Mouse (Mus musculus): ENCODE results near the gene Pla2r1.

Gene Pla2r1

DNA sequence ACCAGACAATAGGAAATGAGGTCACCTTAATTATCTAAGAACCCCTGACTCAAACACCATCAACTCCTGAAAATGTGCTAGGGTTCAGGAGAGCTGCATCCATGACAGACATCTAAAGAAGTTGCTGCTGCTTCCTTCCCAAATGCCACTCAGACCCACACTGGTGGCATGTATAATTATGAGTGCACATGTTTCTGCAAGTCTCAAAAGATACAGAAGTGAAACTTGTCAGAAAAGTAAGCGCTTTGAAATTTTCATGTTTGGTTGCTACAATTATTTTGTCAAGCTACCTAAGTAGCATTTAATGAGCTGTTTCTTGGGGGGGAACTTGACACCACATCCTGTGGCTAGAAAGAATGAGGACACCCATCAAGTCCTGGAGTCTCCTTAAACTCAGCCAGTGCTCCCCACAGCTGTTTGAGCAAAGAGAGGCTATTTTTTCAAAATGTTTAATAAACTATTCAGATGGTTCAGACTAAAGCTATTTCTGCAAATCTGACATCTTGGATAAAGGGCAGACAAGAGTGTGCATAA is 52.5 kb downstream of the Pla2r1 start:
- DNase-seq (ENCODE audit: low spot score): no peak

DNA sequence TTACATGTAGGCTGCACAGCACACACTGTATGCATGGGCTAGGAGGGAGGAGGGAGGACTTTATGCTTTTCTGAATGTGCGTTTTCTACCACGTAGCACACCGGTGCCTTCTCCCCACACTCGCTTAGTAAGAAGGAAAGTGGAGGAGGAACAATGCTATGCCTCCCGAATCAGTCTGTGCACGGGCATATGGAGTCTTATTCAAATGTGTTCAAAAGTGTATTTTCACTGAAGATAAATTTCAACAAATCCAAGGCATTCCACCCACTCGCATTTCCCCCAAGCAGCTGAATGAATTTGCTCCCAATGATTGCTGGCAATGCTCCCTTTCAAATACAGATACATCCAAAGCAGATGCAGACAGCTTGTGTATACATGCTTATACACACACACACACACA is 73.2 kb downstream of the Pla2r1 start:
- DNase-seq (ENCODE audit: low spot score): peak; percentile 49

DNA sequence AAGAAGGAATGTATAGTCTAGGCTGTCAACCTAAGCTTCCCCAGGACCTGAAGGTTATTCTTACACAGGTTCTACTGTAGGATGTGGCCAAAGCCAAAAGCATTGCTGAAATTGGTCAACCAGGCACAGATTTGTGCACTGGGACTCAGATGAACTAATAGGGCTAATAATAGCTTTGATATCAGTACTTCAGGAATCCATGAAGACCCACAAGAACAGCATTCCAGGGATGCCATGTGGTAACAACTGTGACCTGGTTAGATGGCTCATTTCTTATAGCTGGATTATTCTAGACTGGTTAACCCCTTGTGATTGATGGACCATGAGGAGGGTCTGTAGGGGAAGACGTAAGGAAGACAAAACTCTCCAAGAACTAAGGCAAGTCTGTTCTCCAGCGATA is 74.3 kb downstream of the Pla2r1 start:
- DNase-seq (ENCODE audit: low spot score): no peak

DNA sequence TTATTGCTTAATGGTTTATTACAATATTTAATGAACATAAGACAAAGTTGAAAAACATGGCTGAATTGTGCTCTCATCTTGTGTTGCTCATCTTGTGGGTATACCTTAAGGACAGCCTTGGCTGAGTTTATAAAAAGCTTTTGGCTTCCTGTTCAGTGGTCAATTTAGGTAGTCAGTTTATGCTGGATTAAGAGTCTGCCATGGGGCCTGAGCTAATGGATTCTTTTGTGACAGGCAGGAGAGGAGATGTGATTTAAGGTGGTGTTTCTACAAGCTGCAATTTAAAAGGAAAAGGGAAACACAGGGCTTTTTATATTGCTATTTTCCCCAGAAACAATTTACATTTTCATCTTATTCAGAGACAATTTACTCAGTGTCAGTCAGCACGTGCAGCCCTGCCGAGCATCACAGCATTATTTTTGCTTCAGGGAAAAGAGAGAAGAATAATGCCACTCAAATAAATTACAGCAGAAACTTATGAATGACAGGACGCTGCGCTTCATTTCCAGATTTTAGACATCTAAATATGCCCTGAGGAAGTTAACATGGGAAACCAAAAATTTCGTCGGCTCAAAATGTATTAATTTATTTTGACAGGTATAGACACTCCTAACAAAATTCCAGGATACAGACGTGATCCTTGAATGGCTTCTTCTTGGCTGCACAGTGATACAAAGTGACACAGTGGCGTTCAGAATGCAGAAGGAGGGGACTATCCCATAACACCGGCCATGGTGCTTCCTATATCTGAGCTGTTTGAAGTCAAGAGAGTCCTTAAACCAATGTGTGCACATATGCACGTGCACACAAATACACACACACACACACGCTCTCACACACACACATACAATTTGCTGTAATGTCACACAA is 84.0 kb downstream of the Pla2r1 start:
- DNase-seq (ENCODE audit: low spot score): no peak

DNA sequence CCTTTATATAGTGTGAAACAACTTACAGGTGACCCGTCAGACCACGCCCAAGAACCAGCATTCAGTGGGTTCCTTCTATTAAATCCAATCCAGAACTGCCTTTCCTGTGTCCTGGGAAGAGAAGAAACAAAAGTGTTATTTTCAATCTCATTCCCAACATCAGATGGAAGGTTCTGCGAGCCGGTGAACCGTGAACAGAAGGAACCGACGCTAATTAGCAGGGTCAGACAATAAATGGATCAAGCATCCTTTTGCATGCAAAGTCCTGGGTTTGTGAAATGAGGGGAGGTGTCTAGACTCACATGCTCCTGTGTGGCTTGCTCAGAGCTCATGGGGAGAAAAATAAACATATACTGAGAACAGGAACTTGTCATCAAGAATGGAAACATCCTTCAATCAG is 100.7 kb downstream of the Pla2r1 start:
- no peak for DNase-seq (ENCODE audit: low spot score)

DNA sequence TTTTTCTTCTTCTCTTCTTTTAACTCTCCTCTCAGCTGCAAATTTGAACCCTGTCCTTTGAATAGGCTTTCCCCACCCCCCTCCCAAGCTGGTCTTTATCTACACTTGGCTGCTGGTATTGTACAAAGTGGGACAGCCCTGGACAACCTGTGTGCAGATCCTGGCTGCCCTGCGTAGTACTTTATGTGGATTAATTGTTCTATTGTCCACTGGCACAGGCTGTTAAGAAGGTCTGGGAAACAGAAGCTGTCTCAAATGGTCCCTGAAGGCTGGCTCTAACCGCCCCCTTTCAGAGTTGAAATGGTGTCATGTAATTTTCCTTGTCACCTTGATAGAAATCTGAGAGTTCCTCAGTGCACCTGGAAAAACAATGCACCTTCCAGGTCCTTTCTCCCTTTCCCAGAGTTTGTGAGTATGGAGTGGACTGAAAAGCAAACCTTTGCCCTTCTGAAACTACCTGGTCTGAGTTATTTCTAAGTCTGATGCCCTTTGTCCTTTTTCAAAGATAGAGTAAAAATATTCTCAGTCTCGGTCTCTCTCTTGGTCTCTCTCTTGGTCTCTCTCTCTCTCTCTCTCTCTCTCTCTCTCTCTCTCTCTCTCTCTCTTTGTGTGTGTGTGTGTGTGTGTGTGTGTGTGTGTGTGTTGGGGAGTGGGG is 101.9 kb downstream of the Pla2r1 start:
- DNase-seq (ENCODE audit: low spot score): no peak

DNA sequence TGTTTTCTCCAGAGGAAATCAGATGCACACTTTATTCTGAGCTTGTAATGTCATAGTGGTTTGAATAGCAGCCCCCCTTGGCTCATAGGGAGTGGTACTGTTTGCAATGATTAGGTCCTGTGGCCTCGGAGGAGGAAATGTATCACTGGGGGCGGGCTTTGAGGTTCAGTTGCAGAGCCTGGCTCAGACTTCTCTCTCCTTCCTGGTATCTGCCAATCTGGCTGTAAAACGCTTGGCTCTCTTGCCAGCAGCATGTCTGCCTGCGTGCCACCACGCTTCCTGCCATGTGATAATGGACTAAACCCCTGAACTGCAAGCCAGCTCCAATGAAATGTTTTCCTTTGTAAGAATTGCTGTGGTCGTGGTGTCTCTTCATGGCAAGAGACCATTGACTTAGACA is 103.4 kb downstream of the Pla2r1 start:
- no peak for DNase-seq (ENCODE audit: low spot score)

DNA sequence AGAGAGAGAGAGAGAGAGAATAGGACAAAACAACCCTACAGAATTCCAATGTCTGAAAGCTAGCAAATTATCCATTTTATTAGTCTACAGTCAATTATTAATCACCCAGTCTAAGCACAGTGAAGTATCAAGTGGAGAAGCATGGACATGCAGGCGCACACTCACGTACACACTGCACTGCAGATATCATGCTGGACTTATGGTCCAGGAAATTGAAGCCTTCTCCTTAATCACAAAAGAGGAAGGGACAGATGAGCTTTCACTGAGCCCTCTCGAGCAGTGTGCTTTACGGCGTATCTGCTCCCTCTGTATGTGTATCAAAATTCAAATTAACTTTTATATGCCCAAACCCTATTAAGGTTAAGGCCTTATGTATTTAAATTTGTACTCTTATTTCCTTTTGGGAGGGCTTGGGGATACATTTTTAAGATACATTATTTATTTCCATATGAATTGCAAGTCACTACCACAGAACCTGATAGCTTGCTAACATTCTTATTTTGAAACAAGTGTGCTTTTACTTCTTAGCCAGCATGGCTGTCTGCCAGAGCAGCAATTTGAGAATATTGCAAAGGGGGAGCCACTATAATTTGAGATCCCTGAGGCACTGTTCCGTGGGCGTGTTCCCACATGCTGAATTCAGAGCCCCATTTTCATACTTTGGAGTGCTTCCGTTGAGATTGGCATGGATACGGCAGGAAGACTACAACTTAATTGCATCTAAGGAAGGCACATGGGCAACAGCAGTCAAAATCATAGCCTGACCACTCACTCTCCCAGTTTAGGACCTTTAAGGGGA is 108.2 kb downstream of the Pla2r1 start:
- peak; percentile 67 for DNase-seq (ENCODE audit: low spot score)

DNA sequence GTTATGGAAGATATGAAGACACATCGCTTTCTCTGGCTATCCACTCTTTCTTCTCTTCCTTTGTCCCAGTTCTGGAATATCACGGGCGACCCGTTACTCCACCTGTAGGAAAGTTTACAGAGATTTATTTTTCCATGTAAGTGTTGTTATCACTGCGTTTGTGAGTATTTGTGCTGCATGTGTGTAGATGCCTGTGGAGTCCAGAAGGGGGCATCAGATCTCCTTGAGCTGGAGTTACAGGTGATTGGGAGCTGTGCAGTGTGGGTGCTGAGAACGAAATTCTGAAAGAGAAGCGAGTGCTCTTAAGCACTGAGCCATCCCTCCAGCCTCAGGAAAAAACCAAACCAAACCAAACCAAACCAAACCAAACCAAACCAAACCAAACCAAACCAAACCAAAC is 109.8 kb downstream of the Pla2r1 start:
- no peak for DNase-seq (ENCODE audit: low spot score)

DNA sequence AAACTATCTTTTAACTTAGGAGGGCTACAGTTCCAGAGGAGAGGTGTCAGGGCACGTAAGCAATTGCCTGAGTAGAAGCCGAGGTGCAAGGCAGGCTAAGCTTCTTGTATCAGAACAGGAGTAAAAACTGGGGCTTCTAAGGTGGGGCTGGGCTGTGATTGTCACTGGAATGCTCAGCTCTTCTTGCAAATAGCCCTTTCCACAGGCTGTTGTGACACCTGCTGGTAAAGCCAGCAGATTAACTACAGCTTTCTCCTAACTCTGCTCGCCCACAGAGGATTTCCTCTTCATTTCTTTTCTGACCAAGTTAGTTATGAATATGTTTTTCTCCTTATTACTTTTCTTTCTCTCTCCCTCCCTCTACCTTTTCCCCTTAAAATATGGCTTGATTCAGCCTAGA is 111.2 kb downstream of the Pla2r1 start:
- no peak for DNase-seq (ENCODE audit: low spot score)

DNA sequence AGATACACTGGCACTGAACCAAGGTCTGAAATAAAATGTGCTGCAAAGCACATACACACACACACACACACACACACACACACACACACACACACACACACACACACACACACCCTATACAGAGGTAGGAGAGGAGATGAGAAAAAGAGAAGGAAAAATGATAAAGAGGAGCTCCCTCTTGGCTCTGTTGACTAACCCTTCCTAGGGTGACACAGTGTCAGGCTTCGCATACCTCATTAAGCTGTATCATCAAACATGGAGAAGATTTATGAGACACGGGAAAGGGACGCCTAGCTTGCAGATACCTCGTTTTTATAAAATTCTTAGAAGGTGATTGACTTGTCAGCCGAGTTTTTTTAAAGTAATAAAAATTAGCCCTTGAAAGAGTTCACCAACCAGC is 116.3 kb downstream of the Pla2r1 start:
- no peak for DNase-seq (ENCODE audit: low spot score)

DNA sequence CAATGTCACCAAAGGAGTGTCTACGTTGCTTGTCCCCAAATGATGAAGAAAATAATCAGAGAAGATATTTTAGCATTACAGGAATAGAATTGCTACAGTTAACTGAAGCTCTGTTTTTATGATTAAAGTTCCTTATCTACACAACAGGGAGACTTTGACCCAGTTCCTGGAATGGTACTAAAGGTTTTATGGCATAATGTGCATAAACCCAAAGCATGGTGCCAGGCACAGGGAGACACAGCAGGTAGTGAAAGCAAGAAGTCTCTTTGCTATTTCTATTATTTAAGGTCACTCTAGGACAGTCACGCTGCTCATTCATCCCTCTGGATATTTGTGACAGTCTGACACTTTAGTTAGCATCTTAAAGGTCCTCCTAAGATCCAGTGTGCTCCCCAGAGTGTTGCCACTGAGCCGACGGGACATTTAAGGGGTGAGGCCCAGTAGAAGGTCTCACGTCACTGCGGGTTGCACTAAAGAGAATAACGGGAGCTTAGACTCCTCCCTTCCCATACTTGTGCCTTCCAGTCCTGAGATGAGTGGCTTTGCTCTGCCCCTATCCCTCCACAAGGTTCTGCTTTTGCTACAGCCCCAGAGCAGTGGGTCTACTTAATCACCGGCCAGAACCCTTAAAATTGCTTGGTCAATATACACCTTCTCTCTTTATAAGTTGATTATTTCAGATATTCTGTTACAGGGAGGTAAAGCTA is 122.6 kb downstream of the Pla2r1 start:
- DNase-seq (ENCODE audit: low spot score): no peak

DNA sequence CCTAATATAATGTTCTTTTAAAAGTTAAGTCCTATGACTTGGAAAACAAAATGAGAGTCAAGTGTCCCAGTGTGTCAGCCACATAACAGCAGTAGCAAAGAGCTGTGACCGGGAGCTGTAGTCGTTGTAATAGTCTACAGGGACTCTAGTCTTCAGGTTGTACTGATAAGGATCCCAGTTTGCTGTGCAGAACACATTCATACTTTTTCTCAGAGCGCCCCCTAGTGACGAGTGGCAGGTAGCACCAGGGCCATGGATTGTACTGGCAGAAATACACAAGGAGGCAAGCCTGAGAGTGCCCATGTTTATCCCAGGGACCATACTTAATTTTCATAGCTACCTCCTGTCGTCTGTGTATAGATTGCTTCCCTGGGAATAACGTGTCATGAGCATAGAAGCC is 135.0 kb downstream of the Pla2r1 start:
- peak; percentile 71 for DNase-seq (ENCODE audit: low spot score)

DNA sequence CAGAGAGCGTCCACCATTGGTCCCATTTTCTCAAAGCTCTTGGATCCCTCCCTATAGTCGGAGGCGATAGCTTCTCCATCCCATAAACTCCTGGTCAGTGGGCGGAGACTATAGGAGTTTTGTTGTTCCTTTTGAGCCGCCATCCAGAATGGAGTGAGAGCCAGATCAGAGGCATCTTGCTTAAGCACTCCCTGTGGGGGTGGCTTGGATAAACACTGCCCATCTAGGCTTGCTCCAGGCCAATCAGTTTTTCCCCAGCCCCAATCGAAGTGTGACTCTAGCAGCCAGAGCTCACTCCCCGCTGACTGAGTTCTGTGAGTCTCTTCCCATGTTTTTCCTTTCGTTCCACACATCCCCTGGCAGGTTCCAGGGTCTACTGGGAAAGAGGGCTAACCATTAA is 138.8 kb downstream of the Pla2r1 start:
- DNase-seq (ENCODE audit: low spot score): no peak

DNA sequence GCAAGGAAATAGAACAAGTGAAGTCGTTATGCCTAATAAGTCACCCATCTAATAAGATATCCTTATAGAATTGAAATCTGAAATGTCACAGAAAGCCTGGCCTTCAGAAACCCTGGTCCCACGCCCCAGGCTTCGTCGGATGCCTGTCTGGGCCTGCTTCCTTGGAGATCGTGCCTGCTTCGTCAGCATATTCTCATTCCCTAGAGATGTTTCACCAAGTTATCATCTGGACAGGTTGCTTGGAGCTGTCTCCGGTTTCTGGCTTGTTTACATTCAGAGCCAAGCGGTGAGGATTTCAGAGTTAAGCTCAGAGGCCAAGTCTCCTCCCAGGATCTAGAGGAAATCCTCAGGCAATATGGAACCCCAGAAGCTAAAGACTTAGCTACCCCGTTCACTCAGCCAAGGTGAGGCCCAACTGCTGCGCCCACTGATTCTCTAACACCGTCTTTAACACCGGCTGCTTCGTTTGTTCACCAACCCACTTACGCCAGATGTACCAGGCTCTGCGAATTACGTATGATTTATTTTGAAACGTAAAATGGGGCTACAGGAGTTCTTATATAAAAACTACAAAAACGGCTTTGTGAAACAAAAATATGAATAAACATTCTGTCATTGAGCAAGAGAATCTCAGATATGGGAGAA is 140.0 kb downstream of the Pla2r1 start:
- DNase-seq (ENCODE audit: low spot score): peak; percentile 8

DNA sequence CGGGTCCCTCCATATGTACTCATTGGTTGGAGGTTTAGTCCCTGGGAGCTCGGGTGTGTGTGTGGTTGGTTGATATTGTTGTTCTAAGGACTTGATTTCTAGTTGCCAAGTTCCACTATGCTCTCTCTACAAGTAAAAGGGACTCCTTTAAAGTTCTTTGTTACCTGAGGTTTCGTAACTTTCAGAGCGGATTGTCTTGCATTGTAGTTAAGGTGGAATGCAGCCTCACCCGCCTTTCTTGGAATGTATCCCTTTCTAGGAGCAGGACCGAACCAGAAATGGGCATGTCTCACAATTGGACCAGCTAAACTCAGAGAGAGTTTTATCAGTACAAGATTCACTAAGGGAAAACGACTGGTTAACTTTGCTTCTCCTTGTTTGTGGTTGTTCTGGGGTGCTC is 141.9 kb downstream of the Pla2r1 start:
- no peak for DNase-seq (ENCODE audit: low spot score)

DNA sequence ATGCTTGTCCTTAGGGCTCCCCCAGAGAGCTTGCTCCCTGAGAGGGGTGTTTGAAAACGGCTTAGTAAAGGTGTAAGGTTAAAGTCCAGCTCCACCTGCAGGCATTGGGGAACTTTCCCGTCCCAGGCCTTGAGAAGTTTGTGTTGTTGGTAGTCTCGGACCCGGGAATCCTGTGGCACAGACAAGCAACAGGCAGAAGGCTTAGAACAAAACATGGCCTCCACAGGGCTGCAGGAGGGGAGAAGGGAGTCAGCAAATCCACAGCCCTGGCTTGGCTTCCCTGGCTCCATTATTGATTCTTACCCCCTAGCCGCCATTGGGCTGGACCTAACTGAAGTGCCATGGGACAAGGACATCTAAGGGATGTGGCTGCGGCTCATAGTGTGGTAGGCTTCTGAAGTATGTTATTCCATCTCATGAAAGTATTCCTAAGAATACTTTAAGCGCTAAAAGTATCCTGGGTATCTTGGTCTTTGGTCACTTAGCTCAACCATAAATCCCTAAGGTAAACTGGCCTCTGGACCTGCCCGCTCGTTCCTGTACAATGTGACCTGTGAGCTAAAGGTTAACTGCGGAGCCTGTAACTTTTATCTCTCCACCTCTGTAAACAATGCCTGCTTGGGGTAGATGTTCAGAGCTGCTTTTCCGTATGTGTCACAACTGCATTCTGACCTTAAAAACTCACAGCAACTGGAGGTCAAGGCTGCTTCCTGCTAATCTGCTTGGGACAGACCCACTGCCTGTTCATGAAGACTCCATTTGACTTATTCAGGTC is 142.9 kb downstream of the Pla2r1 start:
- DNase-seq (ENCODE audit: low spot score): no peak

DNA sequence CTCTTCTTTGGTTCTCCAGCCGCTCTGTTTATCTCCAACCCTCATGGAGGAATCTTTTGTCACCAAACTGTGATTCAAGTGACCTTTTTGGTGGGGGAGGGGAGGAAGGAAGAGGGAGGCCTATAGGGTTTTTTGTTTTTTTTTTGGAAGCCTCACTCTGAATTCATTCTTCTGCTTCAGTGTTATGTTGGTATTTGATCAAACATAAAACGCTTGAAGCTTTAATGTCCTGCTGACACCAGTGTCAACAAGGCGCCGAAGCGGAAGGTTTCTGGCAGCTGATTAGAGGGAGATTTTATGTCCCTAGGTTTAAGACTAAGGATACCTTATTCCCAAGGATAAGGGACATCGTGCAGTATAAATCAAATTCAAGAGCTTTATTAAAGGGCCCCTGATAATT is 143.9 kb downstream of the Pla2r1 start:
- no peak for DNase-seq (ENCODE audit: low spot score)

DNA sequence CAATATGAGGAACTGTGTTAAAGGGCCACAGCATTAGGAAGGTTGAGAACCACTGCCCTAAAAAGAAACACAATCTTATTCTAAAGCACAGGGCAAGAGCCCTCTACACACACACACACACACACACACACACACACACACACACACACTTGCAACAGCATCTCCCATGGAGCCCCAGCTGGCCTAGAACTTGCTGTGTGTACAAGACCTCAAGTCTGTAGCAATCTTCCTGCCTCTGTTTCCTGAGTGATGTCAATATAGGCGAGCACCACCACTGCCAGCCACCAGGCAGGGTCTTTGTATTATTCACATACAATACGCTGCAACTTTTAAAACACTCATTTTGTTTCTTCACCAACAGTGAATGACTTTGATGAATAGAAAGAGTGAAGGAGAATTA is 145.7 kb downstream of the Pla2r1 start:
- DNase-seq (ENCODE audit: low spot score): no peak

DNA sequence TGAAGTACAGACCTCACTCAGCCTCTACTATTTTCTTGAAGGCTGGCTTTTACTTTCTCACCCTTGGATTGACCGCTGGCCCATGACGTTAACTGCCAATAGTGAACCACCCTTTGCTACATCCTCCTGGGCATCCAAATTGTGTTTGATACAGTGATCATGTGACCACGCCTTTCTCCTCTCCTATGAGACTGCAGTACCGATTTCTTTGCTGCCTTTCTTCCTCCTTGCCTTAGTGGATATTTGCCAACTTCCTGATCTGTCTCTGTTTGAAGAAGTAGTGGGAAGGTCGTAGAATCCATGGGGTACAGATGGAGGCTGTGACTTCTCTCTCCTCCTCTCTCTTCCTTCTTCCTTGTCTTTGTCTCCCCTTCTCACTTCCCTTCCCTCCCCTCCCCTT is 147.7 kb downstream of the Pla2r1 start:
- DNase-seq (ENCODE audit: low spot score): no peak

DNA sequence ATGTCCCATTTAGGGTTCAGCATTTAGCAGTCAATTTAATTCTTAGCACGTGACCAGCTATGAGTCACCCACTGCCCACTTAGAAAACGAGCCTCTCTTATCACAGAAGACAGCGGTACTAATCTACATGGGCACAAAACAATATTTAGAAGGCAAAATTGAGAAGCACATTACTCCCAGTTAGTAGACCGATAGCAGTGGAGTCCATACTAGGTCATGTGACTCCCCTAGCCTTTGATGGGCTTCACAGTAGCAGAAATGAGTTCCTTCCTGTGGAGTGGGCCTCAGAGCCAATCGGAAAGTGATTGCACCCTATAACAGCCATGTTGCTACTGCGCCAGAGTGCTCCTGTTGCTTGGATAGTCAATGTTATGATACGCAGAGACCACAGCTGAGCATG is 148.3 kb downstream of the Pla2r1 start:
- DNase-seq (ENCODE audit: low spot score): no peak

Data from layer of hippocampus, adult 11-12 months (tissue).